Mouse (Mus musculus) urinary bladder, postnatal 10 days (tissue): Measurements from ENCODE around the gene Arid3c.
"Not testable (repeated sequence)": the region's sequence is repeated elsewhere in the genome, so short reads cannot be mapped to it uniquely, and the experiment has no call there.

Experiments
- DNase-seq: peaks from one replicate; pipeline ENCODE4 v3.0.0; 2022; ENCODE audit warnings: low spot score

The Arid3c gene

DNA sequence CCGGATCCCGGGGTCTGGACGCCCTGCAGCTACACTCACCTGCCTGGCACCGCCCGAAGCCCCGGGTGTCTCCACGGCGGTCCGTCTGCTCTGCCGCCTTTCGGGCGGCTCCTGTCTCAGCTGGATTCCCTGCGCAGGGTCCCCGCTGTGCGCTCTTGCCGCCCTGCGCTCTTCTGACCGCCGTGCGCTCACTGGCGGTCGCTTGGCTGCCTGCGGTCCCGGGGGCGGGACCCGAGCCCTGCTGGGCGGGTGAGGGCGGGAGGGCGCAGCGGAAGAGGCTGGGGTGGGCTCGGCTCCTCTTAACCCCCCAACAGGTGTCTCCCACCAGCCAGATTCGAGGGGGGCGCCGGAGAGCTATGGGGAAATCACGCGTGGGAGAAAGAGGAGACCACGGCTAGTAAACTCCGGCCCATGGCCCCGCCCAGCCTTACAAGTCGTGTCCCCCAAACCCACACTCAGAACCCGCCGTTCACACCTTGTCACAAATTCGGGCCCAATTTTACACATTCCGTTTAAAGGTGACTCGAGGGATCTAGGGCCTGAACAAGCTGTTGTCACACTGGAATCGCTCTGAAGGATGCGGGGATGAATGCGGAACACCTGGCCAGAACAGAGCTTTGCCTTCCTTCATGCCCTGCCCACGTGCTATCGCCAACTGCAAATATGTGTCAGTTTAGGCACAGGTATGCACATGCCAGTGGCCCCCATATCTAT is at the start of gene Arid3c:
Gene Arid3c (minus strand): TSS at position 91 of the 714 bp plus-strand sequence.
- DNase-seq = no peak

GRCm38 (mm10) chr4:41775840-41776239 is 44.9 kb upstream of the Arid3c start:
- not testable (repeated sequence) for DNase-seq

DNA sequence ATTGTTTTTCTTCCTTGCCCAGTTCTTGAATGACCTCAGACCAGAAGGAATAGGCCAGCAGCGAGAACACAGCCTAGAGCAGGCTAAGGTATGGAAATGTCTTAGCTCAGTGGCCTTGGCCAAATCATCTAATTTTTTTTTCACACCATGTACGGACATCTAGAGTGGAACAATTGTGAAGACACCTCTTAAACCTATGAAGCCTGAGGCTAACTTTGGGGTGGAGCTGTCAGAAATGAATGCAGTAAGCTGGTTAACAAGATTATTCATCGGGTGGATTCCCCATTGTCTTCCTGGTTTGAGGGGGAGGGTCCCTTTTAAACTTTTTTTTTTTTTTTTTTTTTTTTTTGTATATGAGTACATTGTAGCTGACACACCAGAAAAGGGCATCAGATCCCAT is 43.6 kb upstream of the Arid3c start:
- DNase-seq = not testable (repeated sequence)

- DNase-seq = not testable (repeated sequence)
Measured at GRCm38 (mm10) chr4:41774002-41774401, 43.1 kb upstream of the Arid3c start, which contains the start of gene Ccl27a. Ccl27a (minus strand) TSS chr4:41774247.

DNA sequence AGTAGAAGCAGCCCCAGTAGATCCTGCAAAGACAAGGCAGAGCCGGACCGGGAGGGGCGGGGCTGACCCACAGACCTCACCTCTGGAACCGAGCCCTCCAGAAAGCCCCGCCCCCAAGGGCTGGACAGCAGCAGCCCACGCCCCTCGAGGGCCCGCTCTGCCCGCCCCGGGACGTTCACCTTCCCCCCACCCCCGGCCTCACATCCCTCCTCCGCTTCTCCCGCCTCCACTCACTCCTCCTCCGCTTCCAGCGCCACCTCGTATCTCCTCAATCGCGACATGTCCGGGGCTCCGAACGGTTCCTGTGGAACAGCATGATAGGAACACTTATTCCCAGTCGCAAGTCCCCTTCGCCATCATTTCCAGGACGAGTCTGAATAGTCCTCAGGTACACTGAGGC is 42.6 kb upstream of the Arid3c start:
- DNase-seq = not testable (repeated sequence)

DNA sequence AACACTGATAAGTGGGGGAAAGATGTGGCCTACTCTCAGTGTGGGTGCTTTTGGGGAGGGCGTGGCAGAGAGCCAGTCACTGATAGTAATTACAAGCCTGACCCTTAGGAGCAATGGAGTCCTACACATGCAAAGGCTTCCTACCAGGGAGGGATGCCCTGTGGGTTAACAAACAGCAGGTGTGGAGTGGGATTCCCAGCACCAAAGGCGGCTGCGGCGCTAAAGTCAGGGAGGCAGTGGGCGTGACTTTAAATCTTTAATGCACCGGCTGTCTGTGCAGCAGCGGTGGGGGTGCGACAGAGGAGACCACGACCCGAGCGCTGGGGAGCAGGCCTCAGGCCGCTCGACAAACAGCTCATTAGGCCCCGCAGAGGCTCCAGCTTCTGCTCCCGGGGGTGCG is 42.0 kb upstream of the Arid3c start:
- not testable (repeated sequence) for DNase-seq

GRCm38 (mm10) chr4:41767301-41767700 is 36.4 kb upstream of the Arid3c start:
- not testable (repeated sequence) for DNase-seq

DNA sequence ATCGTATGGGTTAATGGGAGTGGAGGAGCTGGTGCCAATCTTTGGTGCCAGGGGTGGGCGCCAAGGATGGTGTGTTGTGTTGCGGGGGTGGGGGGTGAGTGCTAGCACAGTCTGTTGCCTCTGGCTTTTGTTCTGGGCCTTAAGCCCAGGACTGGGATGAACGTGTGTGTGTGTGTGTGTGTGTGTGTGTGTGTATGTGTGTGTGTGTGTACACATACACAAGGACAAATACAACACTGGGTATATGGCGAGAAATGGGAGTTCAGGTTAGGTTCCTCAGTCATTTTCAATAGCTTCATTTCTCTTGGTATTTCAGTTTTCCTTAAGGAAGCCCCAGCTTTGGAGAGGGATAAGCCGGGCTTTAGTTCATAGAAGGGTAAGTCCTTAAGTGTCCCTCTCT is 32.2 kb upstream of the Arid3c start:
- DNase-seq = not testable (repeated sequence)

- DNase-seq = not testable (repeated sequence)
Measured at GRCm38 (mm10) chr4:41762688-41763114, 31.8 kb upstream of the Arid3c start.

DNA sequence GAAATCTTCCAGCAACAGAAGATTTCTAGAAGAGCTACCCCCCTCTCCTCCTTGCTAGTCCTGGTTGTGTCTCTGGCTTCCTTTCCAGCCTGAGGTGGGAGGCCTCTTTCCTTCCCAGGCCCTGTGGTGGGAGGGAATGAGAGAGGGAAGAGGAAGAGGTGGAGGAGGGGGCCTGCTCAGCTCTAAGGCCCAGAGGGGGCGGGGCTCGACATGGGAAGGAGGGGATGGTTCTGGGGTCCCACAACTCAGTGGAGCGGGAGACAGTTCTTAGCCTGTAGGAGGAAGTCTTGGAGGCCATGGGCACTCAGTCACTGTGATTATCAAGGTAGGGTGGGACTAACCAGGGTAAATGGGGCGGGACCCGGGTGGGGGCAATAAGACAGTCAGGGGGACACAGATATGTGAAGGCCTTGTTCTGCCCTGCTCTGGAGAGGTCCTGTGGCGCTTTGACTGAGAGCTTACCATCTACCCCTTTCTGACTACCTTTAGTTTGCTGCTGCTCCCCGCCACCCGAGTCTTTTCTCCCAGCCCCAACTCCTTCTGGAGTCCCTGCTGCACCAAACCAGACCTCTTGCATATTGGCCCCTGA is 31.3 kb upstream of the Arid3c start:
- no peak for DNase-seq

DNA sequence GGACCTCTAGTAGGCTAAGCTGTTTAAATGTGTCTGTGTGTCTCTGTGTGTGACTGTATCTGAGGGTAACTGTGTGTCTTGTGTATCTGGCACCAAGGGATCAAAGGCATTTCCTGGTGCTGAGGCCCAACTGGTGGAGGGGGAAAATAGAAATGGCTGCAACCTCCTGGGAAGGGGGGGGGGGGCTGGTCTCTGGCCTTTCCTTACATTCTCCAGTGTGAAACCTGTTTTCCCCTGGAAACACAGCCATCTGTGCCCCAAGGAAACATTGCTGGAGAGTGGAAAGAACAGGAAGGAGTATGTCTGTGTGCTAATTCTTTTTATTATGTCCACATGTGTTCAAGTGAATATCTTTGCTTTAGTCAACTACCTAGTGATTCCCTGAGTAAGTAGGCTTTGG is 30.7 kb upstream of the Arid3c start:
- DNase-seq = no peak

DNA sequence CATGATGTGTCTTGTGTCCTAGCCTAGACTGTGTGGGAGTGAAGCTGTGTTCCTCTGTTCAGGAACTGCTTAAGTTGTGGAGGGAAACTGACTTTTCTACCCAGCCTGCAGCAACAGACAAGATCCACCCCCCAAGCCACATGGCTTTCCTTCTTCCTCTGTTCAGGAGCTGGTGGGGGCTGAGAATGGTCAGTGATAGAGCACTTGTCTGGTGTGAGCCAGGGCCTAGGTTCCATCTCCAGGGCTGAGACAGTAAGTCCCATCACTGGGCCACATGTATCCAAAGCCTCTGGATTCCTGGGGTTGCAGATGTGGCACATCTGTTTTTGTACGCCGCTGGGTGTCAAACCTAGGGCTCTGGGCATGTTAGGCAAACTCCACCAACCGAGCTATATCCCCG is 30.0 kb upstream of the Arid3c start:
- no peak for DNase-seq

DNA sequence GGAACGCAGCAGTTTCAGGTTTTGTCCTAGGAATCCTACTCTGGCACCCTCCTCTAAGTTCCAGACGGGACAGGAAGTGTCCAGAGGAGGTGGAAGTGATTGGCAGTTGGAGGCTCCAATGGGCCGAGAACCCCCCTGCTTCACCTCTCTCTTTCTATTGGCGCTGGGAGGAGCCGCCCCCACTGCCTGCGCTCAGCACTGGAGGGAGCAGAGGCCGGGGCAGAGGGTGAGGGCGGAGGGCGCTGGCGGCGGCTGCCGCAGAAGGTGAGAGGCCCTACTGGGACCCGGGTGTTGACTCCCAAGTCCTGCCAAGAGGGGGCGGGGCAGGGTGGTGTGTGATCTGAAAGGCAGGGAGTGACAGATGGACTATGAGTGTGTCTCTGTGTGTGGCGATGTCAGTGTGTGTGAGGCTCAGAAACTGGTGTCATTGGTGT is 29.4 kb upstream of the Arid3c start:
- DNase-seq = peak; percentile 73

GRCm38 (mm10) chr4:41759656-41760287 is 28.8 kb upstream of the Arid3c start:
- no peak for DNase-seq

GRCm38 (mm10) chr4:41759206-41759605 is 28.3 kb upstream of the Arid3c start:
- DNase-seq = no peak

- no peak for DNase-seq
Measured at GRCm38 (mm10) chr4:41758701-41759100, 27.8 kb upstream of the Arid3c start.

DNA sequence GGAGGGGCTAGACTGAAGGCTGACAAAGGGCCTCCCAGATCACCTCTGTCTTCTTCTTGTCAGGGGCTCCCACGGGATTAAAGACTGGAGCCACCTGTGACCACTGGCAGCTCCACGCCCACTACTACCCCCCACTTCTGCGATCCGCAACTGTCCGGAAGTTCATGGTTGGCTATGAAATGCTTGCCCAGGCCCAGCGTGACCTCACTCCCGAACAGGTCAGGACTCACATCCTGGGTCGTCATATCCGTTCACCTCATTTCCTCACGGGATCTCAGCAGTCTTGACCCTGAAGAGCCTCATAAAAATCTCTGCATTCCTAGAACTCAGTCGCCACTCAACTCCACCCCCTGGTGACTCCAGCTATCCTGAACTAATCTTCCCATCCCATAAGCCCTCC is 27.1 kb upstream of the Arid3c start:
- DNase-seq = no peak

DNA sequence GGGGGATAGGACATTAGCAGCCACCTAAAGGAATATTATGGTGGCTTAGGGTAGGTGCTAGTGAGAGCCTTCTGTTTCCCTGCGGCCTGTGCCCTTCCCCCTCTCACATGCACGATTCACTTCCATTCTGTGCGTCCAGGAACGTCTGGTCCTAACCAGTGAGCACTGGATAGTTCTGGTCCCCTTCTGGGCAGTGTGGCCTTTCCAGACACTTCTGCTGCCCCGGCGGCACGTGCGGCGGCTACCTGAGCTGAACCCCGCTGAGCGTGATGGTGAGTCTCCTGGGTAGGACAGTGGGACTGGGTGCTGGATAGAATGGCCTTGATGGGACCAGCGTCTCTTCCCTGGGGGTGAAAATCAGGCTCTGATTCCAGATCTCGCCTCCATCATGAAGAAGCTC is 26.4 kb upstream of the Arid3c start:
- DNase-seq = no peak

DNA sequence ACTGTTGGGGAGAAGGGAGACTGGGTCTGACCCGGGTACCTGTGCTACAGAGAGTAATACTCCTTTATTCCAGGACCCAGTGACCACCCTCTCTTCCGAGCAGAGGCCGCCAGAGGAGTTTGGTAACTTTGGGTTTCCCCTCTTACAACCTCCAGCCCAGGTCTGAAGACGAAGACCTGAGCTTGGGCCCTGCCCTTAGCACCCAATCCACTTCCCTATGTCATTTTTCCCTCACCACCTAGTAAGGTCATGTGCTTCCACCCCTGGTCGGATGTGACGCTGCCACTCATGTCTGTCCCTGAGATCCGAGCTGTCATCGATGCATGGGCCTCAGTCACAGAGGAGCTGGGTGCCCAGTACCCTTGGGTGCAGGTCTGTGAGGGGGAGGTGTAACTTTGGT is 25.5 kb upstream of the Arid3c start:
- no peak for DNase-seq

GRCm38 (mm10) chr4:41755338-41756305 is 24.7 kb upstream of the Arid3c start, which contains the start of gene Sigmar1:
Sigmar1 (minus strand) TSS chr4:41756157.
- peak; percentile 39 for DNase-seq

GRCm38 (mm10) chr4:41754797-41755337 is 23.9 kb upstream of the Arid3c start, which contains the start of gene Galt:
Galt (plus strand) TSS chr4:41755228.
- DNase-seq = no peak
